Mouse (Mus musculus): ENCODE data around the gene Tubd1.

The Tubd1 gene

DNA sequence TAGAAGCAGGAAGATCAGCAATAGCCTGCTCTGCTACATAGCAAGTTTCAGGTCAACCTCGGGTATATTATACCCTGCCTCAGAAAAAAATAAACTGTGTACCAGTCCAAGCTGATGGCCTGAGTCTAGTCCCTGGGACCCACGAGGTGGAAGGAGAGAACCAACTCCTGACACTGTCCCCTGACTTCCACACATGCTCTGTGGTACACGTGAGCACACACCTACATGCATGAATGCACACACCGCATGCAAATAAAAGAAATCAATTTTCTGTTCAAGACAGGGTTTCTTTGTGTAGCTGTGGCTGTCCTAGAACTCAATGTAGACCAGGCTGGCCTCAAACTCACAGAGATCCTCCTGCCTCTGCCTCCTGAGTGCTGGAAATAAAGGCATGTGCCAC, 13.5 kb downstream of the Tubd1 start:
- no peak for DNase-seq (ENCODE audit: low read depth, low spot score)

GRCm38 (mm10) chr11:86568425-86568824, 23.6 kb downstream of the Tubd1 start:
- DNase-seq (ENCODE audit: low read depth, low spot score) = peak; percentile 61

DNA sequence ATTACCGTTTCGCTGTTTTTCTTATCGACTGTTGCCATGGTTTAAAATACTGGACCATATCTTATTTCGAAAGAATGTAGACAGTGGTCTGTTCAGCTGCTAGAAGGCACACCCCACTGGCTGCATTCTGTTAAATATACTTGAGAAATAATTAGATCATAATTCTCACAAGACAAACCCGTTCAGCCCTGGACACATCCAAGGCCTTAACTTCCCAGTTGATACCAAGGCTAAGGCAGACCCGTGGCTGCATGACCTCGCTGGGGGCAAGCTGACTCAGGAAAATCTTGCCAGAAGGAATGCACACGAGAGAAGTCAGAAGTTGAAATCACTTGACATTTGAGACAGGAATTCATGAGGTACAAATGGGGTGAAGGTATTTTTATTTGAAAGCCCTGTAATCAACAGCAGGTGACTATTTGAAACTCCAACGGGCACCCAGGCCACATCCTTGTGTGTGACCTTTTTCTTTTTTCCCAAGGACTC, 25.5 kb downstream of the Tubd1 start:
- no peak for DNase-seq (ENCODE audit: low read depth, low spot score)

DNA sequence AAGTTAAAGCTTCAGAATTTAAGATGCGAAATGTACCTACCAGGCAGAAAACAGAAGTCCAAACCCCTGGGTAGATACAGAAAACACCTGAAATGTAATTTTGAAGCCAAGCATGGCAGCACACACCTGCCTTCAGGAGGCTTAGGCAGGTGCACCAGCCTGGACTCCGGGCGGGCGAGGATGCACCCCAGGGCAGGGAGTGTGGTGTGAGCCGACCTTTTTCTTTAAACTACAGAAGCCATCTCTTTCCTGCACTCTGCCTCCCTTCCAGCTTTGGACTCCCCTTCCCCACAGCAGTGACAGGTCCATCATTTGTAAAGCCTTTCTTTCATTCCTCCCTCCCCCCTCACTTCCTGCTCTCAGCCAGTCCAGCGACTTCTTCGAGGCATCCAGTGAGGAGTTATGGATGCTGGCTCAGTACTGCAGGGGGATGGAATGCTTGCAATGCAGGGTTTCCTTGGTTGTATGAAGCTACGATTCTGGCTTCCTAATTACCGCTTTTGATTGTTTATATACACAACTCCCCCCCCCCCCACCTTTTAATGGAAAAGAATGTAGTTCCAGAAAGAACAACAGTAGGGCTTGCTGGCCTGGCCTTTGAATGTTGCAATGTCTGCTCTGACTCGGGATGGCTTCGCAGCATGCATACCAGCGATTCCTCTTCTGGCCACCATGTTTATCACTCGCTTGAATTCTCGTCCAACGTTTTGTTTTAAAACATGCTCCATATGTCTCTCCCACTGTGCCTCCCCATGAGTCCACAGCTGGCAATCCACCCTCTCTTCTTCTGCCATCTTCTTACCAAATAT, 26.5 kb downstream of the Tubd1 start:
- DNase-seq (ENCODE audit: low read depth, low spot score) = peak; percentile 73

GRCm38 (mm10) chr11:86571871-86572270, 27.1 kb downstream of the Tubd1 start:
- DNase-seq (ENCODE audit: low read depth, low spot score) = no peak

- no peak for DNase-seq (ENCODE audit: low read depth, low spot score)
Measured at GRCm38 (mm10) chr11:86572623-86573022, 27.8 kb downstream of the Tubd1 start.

GRCm38 (mm10) chr11:86573646-86574231, 28.9 kb downstream of the Tubd1 start:
- DNase-seq (ENCODE audit: low read depth, low spot score) = no peak

DNA sequence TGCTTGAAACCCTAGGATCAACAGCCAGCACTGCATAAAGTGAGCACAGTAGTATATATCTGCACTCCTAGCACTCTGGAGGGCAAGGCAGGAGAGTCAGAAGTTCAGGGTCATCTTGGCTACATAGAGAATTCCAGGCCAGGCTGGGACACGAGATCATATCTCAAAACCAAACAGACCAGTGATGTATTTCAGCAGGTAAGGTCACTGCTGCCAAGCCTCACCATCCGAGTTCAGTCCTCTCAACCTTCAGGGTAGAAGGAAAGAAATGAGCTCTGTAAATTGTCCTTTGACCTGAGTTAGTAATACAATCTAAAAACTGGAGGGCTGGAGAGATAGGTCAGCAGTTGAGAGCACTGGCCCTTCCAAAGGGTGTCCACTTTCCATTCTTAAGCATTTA, 29.6 kb downstream of the Tubd1 start:
- no peak for DNase-seq (ENCODE audit: low read depth, low spot score)

DNA sequence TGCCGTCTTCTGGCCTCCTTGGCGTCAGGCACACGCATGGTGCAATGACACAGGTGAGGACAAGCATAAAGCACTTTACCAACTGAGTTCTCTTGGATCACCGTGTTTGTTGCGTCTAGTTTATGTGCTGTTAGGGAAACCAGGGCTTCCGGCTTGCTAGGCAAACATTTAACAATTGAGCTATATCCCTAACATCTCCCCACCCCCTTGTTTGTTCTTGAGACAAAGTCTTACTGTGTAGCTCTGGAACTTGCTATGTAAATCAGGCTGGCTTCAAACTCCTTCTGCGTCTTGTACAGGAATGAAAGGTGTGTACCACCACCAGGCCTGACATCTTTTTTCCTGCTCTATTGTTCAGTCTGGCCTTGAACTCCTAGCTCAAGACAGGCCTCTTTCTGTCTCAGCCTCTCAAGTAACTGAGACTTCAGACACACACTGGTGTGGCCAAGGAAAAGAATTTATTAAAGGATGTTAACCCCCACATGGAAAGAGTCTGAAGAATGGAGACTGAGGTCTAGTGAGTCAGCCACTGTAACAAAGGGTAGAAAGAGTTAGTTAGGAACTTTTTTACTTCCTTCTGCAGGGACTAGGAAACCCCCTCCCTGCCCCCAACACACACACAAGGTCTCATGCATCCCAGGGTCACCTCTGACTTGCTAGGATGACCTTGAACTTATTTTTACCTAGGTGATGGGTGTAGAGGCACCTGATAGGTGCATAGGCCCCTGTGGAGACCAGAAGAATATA, 31.0 kb downstream of the Tubd1 start:
- DNase-seq (ENCODE audit: low read depth, low spot score) = peak; percentile 99

GRCm38 (mm10) chr11:86577231-86577630, 32.4 kb downstream of the Tubd1 start:
- DNase-seq (ENCODE audit: low read depth, low spot score) = peak; percentile 89

DNA sequence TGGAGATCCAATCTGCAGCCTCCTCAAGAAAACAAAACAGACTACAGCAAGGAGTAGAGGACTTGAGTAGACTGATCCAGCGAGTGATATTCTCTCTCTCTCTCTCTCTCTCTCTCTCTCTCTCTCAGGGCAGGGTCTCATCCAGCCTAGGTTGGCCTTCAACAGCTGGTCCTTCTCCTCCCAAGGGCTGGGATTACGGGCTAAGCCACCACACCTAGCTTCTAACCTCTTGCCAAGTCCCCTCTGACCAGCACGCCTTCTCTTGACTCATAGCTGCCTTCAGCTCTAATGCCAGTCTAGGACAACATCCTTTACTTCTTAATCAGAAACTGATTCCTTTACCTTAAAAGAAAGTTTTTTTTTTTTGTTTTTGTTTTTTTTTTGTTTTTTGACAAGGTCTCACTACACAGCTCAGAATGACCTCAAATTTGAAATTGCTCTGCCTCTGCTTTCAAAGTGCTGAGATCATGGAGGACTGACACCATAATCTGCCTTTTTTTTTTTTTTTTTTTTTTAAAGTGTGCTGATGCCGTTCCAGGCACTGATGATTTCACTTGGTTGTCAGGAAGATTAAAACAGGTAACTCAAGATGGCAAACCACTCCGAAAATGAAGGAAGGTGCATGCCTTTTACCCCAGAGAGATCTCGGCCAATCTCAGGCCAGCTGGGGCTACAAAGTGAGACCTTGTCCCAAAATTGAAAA, 33.5 kb downstream of the Tubd1 start:
- DNase-seq (ENCODE audit: low read depth, low spot score) = no peak

GRCm38 (mm10) chr11:86578809-86579730, 34.3 kb downstream of the Tubd1 start:
- DNase-seq (ENCODE audit: low read depth, low spot score) = peak; percentile 57

DNA sequence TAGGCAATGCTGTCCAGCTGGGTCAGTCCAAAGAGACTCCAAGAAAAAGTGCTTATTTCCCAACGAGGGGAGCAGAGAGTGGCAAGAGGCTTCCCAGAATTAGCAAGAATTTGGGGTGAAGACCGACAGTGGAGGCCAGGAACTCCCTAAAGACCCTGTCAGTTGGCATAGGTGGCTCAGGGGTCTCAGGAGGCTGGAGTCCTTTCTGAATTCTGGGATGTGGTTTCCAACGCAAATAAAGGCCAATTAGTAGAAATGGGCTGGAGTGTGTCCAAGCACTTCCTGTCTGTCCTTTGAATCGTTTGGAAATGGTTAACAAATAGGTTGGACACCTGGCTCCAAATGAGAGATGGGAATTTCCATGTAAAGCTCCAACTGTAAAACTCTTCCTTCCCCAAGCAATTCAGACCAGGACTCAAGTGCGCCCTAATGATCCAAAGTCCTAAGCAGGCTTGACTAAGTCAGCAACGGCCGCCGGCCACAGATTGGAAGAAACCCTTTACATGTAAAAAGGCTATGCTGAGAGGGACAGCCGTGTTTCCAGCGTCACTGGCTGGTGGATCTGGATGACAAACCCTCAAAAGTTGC, 35.0 kb downstream of the Tubd1 start:
- no peak for DNase-seq (ENCODE audit: low read depth, low spot score)

GRCm38 (mm10) chr11:86580319-86581113, 35.7 kb downstream of the Tubd1 start:
- peak; percentile 75 for DNase-seq (ENCODE audit: low read depth, low spot score)

DNA sequence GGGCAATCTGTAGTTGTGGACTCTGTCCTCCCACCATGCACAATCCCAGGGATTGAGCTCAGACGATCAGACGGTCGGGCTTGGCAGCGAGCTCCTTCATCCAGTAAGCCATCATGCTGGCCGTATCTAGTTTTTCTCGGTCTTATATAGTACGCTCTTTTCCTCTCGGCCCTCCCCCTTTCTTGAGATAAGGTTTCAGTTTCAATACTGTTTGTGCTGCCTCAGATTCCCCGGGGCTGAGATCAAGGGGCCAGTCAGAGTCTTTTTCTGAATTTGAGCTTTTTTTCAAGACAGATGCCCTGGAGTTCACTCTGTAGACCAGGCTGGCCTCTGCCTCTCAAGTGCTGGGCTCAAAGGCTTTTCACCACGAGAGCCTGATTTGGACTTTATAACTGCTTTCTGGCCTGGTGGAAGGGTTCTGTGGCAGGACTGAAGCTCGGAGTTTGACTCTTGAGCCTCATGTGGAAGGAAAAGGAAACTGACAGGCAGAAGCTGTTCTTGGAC, 36.5 kb downstream of the Tubd1 start:
- DNase-seq (ENCODE audit: low read depth, low spot score) = peak; percentile 48

DNA sequence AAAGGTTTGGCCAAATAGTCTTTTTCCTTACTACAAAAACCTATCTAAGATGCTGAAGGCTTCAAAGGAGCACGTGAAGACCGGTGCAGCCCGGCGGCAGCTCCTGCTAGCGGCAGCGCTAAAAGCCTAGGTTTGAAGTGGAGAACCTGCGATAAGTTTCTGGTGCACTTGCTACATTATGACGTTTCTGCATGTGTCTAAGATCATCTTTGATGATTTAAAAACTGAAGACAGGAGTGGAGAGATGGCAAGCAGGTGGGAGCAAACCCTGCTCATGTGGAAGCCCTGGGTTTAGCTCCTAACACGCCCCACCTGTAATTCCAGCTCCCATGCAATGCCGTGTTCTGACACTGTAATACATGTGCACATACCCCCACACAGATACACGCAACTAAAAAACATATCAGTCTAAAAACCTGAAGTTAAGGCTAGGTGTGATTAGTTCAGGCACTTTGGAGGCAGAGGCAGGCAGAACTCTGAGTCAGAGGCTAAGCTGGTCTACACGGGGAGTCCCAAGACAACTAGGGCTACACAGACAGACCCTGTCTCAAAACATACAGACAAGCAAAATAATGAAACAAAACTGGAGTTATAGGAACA, 37.3 kb downstream of the Tubd1 start:
- DNase-seq (ENCODE audit: low read depth, low spot score) = no peak

DNA sequence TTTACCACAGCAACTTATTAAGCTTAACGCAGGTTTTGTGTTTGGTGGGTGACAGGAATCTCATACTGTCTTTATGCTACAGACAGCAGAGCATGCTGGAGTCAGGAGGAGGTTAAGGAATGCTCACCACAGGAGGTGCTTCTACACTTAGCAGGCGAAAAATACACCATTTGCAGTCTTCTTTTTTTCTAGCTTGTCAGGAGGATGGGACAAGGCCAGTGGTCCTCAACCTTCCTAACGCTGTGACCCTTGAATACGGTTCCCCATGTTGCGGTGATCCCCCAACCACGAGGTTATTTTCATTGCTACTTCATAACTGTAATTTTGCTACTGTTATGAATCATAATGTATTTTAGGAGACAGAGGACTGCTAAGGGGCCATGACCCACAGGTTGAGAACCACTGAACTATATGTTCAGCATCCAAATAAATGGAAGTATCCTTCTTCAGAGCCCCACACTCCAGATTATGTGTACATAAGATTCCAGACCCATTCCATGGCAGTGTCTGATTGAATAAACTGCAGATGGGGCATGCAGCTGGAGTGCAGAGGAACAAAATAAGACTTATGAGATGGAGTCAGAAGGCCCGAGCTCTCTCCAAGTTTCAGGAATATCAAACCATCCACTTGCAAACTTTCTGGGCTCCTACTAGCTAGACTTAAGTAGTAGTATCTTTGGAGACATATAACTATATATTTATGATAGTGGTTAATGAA, 37.9 kb downstream of the Tubd1 start:
- peak; percentile 58 for DNase-seq (ENCODE audit: low read depth, low spot score)

DNA sequence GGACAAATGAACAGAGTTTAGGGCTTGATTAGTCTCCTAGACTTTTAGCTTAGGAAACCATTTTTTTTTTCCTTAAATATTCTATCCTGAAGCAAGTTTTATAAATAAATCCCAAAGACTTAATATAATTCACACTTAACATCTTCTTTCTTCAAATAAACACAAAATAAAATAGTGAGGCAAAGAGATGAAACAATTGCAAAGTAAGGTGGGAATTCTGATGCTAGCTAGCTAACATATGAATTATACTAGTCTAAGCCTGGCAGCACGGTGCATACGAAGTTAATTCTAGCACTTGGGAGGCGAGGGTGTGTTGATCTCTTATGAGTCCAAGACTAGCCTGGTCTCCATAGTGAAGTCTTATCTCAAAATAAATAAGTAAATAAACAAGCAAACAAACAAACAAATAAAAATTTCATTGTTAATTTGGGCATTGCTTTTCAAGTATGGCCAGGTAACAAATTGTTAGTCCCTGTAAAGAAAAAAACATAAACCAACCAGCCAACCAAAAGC, 38.6 kb downstream of the Tubd1 start:
- DNase-seq (ENCODE audit: low read depth, low spot score) = no peak

Measured in R1 (cell line).